Mouse (Mus musculus): Measurements from ENCODE around the gene Adamts12.

DNA sequence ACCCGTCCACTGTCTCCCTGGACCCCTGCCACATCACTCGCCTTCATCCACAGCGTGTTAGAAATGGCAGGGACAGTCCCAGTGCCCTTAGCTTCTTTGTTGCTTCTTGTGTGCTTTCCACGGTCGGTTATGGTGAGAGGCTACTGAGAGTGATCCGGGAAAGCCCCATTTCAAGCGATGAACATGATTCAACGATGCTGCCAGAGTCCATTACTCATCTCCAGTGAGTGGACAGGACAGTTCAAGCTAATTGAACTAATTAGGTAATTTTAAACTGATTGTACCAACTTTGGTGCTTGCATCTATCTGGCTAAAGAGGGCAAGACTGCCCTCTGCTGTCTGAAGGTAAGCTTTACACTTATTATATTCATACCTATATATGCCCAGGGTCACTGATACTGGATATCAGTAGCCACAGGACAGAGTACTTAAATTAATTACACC is 315.5 kb downstream of the Adamts12 start:
- TF ChIP-seq POLR2A (IDR thresholded peaks at IDR 0.05; ENCODE audit: control insufficient read depth, extremely low read depth, insufficient read depth, low read length, poor library complexity) (no peak), CTCF (IDR thresholded peaks at IDR 0.05; ENCODE audit: borderline replicate concordance, control insufficient read depth, extremely low read depth, insufficient read depth, low read length, poor library complexity) (no peak)

Measured in thymus, adult 2 months (tissue).